Mouse (Mus musculus) embryo, embryonic 10.5 days (tissue): ENCODE measurements around the gene Gm17581.
"Not testable (repeated sequence)": the region's sequence is repeated elsewhere in the genome, so short reads cannot be mapped to it uniquely, and the experiment has no call there.

ENCODE experiments used
- DNase-seq: peaks from one replicate; pipeline ENCODE4 v3.0.0-alpha.2; 2015; ENCODE audit warnings: low spot score

Gene Gm17581

DNA sequence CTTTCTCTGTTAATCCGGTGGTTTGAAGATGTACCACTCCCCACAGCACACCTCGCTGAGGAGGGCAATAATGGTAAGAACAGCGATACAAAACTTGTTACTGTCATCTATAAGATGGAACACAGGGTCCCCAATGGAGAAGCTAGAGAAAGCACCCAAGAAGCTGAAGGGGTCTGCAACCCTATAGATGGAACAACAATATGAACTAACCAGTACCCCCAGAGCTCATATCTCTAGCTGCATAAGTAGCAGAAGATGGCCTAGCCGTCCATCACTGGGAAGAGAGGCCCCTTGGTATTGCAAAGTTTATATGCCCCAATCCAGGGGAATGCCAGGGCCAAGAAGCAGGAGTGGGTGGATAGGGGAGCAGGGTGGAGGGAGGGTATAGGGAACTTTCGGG, at the start of gene Gm17581:
Gm17581 (minus strand) TSS at position 101 of the 400 bp plus-strand sequence.
- DNase-seq: not testable (repeated sequence)

DNA sequence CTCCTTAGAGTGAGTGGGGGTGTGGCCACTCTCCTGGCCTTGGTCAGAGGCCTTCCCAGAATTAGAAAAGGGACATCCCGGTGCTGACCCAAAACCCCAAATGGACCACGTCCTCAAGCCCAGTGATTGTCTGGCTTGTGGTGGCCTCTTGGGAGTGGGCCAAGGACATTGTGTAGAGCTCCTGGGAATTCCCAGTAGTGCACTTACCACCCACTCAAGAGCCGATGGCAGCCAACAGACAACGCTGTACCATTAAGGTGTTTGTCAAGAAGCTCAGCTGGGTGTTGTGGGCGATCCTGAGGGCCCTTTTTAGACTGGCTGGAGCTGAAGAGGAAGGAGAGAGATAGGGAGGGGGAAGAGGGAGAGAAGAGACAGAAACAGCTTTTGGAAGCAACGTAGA, 48.9 kb upstream of the Gm17581 start:
- DNase-seq: no peak

DNA sequence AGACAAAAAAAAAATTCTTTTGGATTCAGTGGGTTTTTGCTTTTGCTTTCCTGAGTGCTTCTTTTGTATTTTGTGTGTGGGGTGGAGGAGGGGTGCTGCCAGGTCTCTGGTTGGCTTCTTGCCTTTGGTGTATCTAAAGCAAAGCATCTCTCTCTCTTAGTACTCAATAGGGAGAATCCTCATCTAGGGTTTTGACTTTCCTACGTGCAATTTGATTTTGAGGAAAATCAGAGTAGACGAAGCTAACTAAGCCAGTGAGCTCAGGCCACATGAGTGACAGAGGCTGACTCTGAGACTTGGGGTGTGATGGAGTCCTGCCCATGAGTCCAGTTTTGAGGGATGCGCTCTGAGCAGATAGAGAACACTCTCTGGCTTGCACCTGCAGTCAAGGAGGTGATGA, 43.8 kb upstream of the Gm17581 start:
- no peak for DNase-seq

DNA sequence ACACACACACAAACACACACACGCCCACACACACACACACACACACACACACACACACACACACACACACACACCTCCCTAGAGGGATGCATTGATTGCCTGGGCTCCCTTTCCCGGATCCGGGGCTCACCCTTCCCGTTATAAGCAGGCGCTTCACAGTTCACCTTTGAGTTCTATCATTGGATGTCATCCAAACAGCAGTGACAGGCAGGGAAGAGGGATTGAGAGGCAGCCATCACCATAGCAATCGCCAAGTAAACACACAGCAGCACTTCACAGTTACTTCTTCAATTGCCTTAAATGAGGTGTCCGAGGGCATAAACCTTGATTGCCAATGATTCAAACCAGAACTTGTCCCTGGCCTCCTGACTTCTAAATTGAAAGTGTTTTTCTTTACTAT, 43.4 kb upstream of the Gm17581 start:
- no peak for DNase-seq

DNA sequence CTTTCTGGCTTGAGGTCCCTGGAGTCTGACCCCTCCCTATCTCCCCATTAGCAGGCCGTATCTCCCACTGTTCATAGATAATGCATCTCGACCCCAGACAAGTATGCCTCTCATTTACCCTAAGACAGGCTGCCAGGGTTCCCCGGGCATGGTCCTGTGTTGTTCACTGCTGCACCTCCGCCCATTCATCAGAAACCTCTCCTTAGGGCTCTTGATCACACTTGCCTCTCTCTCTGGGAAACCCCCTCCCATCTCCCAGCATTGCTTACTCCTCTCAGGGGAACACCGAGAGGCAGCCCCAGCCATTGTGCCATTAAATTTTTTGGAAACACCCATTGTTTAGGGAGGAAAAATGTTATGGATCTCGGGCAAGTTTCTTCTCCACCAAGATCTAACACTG, 42.3 kb upstream of the Gm17581 start:
- DNase-seq: no peak

DNA sequence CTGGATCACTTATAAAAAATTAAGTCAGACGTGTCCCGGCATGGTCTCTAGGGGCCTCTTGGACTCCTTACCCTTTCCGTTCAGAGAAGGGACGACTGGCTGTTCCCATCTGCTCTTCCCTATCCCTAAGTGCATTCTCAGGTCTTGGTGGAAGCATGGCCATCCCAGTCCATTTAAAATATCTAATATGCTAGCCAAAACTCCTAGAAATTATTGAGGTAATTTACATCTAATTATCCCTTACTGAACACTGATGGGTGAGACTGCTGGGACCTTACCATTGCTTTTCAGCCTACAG, 42.0 kb upstream of the Gm17581 start:
- DNase-seq: no peak

DNA sequence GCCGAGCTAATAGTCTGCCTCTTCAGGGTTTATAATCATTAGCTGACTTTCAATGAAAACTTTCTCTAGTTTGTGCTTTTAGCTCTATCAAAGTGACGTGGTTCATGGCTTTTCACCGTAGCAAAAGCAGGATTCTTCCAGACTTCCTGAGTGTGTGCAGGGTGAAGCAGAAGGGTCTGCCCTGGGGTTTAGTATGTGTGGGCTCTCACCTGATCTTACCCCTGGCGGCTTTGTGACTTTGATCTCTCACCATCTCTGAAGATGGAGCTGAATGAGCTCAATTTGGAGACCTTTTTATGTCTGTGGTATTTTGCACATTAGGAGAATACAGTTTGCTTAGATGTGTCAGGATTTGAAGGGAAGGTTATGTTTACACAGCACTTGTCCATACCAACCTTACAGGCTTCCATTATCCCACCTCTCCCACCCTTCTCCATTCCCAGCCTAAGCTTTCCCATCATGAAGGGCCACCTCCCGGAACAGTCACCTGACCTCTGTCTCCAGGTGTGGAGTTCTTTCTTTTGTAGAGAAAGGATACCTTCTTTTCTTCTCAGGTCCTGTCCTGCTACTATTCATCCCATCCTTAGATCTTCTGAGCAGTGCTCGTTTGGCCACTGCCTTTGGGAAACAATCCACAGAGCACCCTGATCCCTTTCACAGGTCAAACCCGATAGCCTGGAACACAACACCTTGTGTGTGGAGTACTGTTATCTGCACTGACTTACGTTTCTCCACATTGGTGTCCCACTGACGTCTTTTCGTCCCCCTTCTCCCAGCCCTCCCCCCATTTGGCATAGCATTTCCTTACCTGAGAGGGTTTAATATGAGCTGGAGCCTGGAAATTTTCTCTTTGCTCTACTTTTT, 41.4 kb upstream of the Gm17581 start:
- no peak for DNase-seq

DNA sequence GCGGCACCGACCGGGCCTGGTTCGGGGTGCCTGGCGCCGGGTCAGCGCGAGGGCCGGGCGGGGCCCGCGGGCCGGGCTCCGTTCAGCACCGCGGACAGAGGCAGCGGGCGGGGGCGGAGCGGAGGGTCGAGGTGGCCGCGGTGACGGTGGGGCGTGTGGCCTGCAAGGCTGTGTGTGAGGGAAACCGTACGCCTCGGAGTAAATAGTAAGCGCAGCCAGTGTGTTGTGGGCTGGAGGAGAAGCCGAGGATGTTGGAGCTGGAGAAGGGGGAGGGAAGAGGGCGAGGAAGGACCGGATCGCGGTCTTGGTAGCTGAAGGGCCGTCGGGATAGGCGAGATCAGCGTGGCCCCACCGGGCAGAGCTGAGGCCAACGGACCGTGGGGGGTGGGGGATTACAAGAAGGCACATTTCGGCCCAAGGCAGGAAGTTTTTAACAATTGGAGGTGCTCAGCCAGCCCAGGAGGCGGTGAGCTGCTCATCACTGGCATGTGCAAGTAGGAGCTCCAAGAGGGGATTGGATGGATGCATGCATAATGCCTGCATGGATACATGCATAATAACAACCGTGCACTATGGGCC, 40.1 kb upstream of the Gm17581 start:
- DNase-seq: peak; percentile 72

DNA sequence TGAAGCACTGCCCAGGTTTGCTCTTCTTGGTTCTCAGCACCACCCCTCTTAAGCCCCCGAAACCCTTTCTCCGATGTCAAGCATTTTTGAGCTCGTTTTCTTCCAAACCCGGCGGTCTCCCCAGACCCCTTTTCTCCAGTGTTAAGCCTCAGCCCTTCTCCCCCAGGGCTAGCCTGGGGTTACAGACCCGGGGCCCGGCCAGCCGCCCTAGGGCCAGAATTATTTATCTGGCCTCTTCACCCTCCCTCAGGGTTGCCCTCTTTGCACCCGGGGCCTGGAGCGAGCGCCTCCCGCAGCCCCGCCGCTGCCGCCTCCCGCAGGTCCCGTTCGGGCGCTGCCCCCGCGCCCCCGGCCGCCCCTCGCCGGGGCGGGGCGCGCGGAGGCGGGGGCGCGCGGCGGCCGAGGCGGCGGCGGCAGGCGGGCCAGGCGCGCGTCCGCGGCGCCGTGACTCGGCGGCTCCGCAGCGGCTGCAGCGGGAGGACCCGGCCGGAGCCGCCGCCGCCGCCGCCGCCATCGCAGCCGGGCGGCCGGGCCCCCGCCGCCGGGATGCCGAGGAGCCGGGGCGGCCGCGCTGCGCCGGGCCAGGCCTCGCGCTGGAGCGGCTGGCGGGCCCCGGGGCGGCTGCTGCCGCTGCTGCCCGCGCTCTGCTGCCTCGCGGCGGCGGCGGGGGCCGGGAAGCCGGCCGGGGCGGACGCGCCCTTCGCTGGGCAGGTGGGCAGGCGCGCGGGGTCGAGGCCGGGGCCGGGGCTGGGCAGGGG, 39.4 kb upstream of the Gm17581 start, which contains the start of gene Mmp24:
Mmp24 (plus strand) TSS at position 416 of the 758 bp plus-strand sequence.
- DNase-seq: no peak

DNA sequence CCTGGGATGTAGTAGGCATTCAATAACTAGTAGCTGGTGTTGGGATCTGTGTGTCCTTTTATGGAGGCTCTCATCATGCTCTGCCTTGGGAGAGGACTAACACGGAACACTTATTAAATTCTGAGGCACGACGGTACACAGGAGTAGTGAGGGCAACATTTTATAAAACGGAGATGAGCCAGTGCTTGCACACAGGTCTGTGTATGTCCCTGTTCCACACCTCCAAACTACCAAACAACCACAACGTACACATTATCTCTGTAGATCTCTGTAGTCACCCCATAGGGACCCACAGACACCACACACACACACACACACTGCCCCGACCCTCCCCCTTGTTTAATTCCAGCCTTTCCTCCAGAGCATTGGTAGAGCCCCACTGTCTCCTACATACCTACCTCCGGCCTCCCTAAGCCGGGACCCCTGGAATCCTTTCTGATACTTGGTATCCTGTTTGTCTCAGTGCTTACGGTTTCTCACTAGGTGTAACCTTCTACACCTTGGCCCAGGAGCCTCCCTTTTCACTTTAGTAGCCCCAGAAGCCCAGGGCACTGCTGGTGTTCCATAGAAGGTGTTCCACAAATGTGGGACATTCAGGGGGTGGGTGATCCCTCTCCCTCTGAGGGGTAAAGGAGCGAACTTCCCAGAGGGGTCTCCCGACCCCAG, 38.7 kb upstream of the Gm17581 start:
- no peak for DNase-seq

DNA sequence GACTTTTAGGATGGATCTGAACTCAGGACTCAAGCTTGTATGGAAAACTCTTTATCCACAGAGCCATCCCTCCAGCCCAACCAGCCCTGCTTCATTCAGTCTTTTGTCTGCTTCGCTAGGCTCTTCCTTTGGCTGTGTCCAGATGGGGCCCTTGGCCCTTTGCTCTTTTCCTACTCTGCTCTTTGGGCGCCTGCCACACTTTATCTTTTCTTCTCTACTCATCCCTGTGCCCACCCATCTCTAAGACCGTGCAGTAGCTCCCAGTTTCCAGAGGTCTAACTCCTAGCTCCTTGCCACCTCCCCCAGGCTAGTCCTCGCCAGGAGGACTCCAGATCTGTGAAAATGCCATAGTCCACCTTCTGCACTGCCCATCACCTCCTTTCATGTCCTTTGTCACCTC, 38.0 kb upstream of the Gm17581 start:
- DNase-seq: no peak

DNA sequence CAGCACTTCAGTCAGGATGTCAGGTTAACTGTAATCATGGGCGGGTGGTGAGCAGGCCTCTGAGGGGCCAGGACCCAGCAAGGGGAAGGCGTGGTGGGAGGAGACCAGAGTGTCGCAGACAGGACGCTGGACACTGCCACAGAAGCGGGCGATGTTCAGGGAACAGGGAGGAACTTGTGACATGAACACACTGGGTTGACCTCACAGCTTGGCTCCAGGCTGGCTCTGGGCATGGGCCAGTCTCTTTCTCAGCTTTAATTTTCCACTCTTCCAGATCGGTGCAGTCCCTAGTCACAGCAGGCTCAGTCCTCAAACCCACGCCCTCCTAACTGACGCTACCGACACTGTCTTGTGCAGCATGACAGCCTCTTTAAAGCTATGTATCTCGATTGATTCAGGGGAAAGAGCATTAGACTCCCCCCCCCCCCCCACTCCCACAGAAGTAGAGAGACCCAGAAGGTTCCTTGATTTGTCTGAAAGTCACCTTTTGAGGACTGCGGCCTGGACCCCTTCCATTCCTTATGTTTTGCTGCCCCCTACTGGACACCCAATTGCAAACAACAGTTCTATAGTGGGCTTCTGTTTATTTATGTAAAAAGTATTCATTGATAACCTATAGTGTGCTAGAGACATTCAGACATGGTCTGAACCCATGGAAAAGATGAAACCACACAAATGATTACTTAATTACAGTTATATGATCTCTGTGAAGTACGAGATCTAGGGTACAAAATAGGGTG, 29.2 kb upstream of the Gm17581 start:
- peak; percentile 90 for DNase-seq

DNA sequence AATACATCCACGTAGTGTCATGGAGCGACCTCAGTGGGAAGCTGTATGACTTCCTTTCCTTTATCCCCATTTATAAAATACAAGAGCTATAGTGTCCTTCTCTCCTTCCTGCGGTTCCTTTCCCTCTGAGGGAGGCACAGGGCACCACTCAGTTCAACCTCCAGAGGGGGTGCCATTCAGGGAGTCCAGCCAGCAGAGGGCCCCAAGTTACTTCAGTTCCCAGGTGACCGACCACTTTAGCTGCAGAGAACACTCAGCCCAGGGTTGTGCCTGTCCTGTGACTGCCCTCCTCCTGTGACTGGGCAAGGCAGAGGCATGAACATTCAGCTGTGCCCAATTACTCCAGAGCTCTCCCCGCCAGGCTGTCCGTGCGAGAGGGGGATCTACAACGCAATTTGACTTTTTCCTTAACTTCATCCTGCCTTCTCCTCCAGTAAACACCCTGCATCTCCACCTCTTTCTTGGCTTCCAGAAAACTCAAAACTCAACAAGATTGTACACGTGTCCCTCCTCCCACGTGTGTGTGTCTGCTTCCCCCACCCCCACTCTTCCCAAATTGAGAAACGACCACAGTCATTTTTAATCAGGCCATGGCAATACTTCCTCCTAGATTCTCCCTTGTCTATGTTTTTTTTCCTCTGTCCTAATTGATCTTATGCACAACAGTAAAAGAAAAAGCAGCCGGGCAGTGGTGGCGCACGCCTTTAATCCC, 21.3 kb upstream of the Gm17581 start:
- no peak for DNase-seq

DNA sequence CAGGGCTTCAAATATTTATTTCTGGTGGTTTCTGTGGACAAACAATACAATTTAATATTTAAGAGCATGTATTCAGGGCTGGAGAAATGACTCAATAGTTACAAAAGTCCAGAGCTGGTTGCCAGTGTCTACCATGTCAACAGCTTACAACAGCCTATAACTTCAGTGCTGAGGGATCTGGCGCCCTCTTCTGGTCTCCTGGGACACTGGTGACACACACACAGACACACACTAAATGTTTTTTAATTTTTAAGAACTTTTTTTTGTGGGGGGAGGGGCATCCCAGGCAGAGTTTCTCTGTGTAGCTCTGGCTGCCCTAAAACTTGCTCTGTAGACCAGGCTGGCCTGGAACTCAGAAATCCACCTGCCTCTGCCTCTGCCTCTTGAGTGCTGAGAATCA, 20.1 kb upstream of the Gm17581 start:
- DNase-seq: peak; percentile 69

DNA sequence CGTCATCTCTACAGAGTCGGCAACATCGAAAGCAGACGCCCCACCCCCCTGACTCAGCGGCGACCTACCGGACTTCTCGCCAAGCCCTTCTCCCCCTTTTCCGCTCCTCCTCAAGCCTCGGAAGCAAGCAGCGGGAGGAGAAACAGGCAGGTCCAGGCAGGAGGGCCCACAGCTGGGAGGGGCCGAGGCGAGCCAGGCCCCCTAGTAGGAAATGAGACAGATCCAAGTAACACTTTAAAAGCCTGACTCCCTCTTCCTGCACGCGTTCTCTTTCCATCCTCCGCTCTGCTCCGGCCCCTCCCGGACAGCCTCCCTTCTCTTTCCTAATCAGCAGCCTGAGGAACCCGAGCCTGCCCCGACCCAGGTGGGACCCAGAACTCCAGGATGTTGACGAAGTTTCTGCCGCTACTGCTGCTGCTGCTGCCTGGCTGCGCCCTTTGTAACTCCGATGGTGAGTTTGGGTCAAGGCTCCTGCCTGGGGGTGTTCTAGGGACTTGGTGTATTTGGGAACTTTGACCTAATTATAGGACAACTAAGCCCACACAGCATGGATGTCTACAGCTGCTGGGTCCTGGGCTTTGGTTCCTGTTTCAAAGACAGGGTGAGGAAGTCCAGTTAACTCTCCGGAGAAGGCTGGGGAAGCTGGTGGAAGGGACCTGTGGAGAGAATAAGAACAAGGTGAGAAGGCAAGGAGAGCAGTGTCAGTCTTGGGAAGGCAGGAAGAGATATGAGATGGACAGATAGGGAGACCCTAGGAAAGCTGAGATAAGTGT, 15.5 kb upstream of the Gm17581 start, which contains the start of gene Procr:
Procr (plus strand) TSS at position 104 of the 773 bp plus-strand sequence.
- peak; percentile 54 for DNase-seq

DNA sequence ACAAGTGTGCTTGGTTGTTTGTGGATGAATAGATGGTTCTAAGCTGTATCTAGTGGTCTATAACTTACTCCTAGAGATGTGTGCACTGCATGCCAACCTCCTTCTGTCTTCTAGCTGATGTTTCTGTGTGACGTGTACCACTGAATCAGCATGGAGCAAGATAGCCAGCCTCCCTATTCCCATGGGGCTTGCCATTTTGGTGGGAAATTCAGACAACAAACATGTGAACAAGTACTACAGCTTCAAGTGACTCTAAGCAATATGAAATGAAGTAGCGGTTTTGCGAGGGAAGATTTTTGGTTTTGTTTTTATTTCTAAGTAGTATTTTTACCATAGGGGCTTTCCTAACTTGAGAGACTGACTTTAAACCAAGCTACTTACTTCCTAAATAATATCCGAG, 13.7 kb upstream of the Gm17581 start:
- no peak for DNase-seq

DNA sequence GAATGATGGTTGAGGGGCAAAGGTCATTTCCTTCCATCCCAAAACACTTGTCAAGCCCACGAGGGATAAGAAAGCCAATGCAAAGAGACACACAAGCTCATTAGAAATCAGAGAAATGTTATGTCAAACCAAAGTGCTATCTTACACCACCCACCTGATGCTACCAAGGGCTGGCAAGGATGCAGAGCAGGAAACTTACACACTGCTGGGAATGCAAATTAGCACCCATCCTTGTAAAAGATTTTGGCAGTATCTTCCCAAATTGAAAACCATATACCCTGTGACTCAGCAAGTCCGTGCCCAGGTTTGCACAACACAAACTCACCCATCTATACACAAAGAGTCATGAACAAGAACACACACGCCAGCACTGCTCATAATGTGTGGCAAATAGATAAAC, 9.8 kb upstream of the Gm17581 start:
- no peak for DNase-seq

DNA sequence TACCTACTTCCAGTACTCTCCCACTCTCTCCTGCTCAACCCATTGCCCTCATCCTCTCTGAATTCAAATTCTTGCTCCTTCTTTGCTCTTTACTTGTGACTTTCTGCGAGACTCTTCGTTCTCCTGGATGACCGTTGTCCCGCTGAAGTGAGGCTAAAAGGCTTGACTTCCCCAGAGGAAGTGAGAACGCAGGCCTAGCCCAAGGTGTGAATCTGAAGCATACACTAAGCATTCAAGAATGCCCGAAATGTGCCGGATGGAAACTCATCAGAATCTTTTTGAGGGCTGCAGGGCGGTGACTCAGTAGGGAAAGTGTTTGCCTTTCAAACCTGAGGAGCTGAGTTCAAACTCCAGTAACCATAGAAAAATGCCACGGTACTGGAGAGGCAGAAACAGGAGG, 7.7 kb upstream of the Gm17581 start:
- no peak for DNase-seq

DNA sequence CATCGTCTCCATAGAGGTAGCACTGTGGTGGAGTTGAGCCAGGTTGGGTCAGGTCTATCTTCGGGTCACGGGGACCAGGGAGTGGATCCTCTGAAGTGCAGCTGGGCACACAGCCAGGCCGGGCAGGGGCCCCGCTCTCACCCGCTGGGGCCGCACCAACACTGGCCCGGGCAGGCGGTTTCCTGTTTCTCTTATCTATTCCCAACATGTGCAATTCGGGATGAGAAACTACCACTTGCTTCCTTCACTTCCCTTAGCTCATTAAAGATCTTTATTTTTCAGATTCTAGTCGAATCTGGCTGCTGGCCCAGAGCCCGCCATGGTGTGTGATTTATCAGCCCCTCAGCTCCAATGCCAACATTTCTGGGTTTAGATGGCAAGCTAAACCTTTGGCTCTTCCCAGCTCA, 7.3 kb upstream of the Gm17581 start:
- no peak for DNase-seq

DNA sequence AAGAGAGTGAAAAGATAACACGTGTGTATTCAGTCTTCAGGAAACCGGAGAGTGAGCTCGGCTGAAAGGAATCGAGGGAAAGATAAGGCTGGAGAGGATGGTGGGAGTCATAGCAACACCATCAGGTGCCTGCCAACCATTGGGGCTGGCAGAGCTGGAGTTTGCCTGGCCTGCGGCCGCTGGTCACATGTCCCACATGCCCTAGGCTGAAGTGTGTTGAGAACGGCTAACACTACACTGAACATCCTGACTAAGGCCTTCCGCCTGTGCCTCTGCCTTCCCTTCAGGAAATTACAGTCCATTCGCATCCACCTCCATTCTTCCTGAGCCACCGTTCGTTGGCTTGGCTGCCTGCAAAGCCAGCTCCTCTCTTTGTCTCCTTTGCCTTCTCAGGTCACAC, 6.5 kb upstream of the Gm17581 start:
- no peak for DNase-seq
